Mouse (Mus musculus): Measurements from ENCODE around the gene Kank4. TPM values are rescaled to one million over a fixed set of nuclear protein-coding genes. Genes with fewer than 3 reads are reported as not detected.

Gene Kank4
- polyA plus RNA-seq, 1 experiment from 2014 or later = 3.3 TPM

GRCm38 (mm10) chr4:98785851-98786250 lies 31.5 kb downstream of the Kank4 start:
- H3K4me3 ChIP-seq (ENCODE audit: low read depth, low read length) = no peak overlapping the region
- no peaks in the 10 kb centered on the region for H3K4me1 ChIP-seq (ENCODE audit: control insufficient read depth, insufficient read depth, low read length)
- no peak overlapping the region for H3K27ac ChIP-seq (replicated peaks; ENCODE audit: low read depth, low read length)
- no peak for DNase-seq (ENCODE audit: low spot score)
- ATAC-seq (replicated peaks; ENCODE audit: insufficient number of reproducible peaks, low FRiP score, low TSS enrichment, low read depth) = no peak
- H3K27me3 ChIP-seq (ENCODE audit: control insufficient read depth, insufficient read depth, low read length) = no peaks in the 10 kb centered on the region
- H3K9me3 ChIP-seq (replicated peaks; ENCODE audit: control insufficient read depth, low read length) = no peaks in the 10 kb centered on the region
- 43% methylated on average over 8 of the region's 8 CpGs for WGBS
- no peaks in the 10 kb centered on the region; the same call in 1 of the 2 replicates for H3K36me3 ChIP-seq (replicated peaks; ENCODE audit: control insufficient read depth, insufficient read depth, low read depth, low read length)
- H3K9ac ChIP-seq (replicated peaks; ENCODE audit: low read length) = no peak overlapping the region
- H3K4me2 ChIP-seq (ENCODE audit: low read depth, low read length) = no peak overlapping the region

GRCm38 (mm10) chr4:98778219-98778618 lies 39.1 kb downstream of the Kank4 start:
- 17% methylated on average over 16 of the region's 16 CpGs for WGBS
- no peak overlapping the region; the same call in 1 of the 2 replicates for H3K9ac ChIP-seq (replicated peaks; ENCODE audit: low read length)

GRCm38 (mm10) chr4:98777464-98777863 lies 39.9 kb downstream of the Kank4 start:
- H3K36me3 ChIP-seq (replicated peaks; ENCODE audit: control insufficient read depth, insufficient read depth, low read depth, low read length) = no peaks in the 10 kb centered on the region; the same call in 1 of the 2 replicates
- ATAC-seq (replicated peaks; ENCODE audit: insufficient number of reproducible peaks, low FRiP score, low TSS enrichment, low read depth) (no peak), DNase-seq (ENCODE audit: low spot score) (no peak)
- peak overlapping the region; percentile 44; the same call in 1 of the 2 replicates for H3K27ac ChIP-seq (replicated peaks; ENCODE audit: low read depth, low read length)
- no peak overlapping the region for H3K9ac ChIP-seq (replicated peaks; ENCODE audit: low read length)
- H3K27me3 ChIP-seq (ENCODE audit: control insufficient read depth, insufficient read depth, low read length) = no peaks in the 10 kb centered on the region
- no peak overlapping the region for H3K4me2 ChIP-seq (ENCODE audit: low read depth, low read length)
- WGBS = 89% methylated on average over 6 of the region's 6 CpGs
- H3K4me3 ChIP-seq (ENCODE audit: low read depth, low read length) = no peak overlapping the region
- H3K9me3 ChIP-seq (replicated peaks; ENCODE audit: control insufficient read depth, low read length) = no peaks in the 10 kb centered on the region
- peaks cover 5% of the 10 kb centered on the region for H3K4me1 ChIP-seq (ENCODE audit: control insufficient read depth, insufficient read depth, low read length)

More at GRCm38 (mm10) chr4:98778219-98778618, 39.1 kb downstream of the Kank4 start:
- peaks cover 5% of the 10 kb centered on the region for H3K4me1 ChIP-seq (ENCODE audit: control insufficient read depth, insufficient read depth, low read length)
- H3K27me3 ChIP-seq (ENCODE audit: control insufficient read depth, insufficient read depth, low read length) = no peaks in the 10 kb centered on the region
- ATAC-seq (replicated peaks; ENCODE audit: insufficient number of reproducible peaks, low FRiP score, low TSS enrichment, low read depth) = no peak
- H3K27ac ChIP-seq (replicated peaks; ENCODE audit: low read depth, low read length) = 0 out of 2 replicates have a peak overlapping the region, but pooled peaks have one; percentile 5
- no peaks in the 10 kb centered on the region for H3K9me3 ChIP-seq (replicated peaks; ENCODE audit: control insufficient read depth, low read length)
- H3K36me3 ChIP-seq (replicated peaks; ENCODE audit: control insufficient read depth, insufficient read depth, low read depth, low read length) = no peaks in the 10 kb centered on the region; the same call in 1 of the 2 replicates
- H3K4me2 ChIP-seq (ENCODE audit: low read depth, low read length) = no peak overlapping the region
- H3K4me3 ChIP-seq (ENCODE audit: low read depth, low read length) = no peak overlapping the region
- DNase-seq (ENCODE audit: low spot score) = no peak

GRCm38 (mm10) chr4:98776721-98777427 lies 40.5 kb downstream of the Kank4 start:
- no peaks in the 10 kb centered on the region for H3K9me3 ChIP-seq (replicated peaks; ENCODE audit: control insufficient read depth, low read length)
- H3K9ac ChIP-seq (replicated peaks; ENCODE audit: low read length) = no peak overlapping the region
- ATAC-seq (replicated peaks; ENCODE audit: insufficient number of reproducible peaks, low FRiP score, low TSS enrichment, low read depth) = peak; percentile 65
- peak; percentile 86 for DNase-seq (ENCODE audit: low spot score)
- 35% methylated on average over 10 of the region's 10 CpGs for WGBS
- H3K36me3 ChIP-seq (replicated peaks; ENCODE audit: control insufficient read depth, insufficient read depth, low read depth, low read length) = no peaks in the 10 kb centered on the region; the same call in 1 of the 2 replicates
- peak overlapping the region; percentile 62 for H3K27ac ChIP-seq (replicated peaks; ENCODE audit: low read depth, low read length)
- peaks cover 5% of the 10 kb centered on the region for H3K4me1 ChIP-seq (ENCODE audit: control insufficient read depth, insufficient read depth, low read length)
- H3K4me3 ChIP-seq (ENCODE audit: low read depth, low read length) = no peak overlapping the region
- H3K27me3 ChIP-seq (ENCODE audit: control insufficient read depth, insufficient read depth, low read length) = no peaks in the 10 kb centered on the region
- H3K4me2 ChIP-seq (ENCODE audit: low read depth, low read length) = no peak overlapping the region

- no peak overlapping the region for H3K4me2 ChIP-seq (ENCODE audit: low read depth, low read length)
- H3K9ac ChIP-seq (replicated peaks; ENCODE audit: low read length) = no peak overlapping the region
- no peaks in the 10 kb centered on the region for H3K36me3 ChIP-seq (replicated peaks; ENCODE audit: control insufficient read depth, insufficient read depth, low read depth, low read length)
- H3K27me3 ChIP-seq (ENCODE audit: control insufficient read depth, insufficient read depth, low read length) = no peaks in the 10 kb centered on the region
- H3K4me3 ChIP-seq (ENCODE audit: low read depth, low read length) = no peak overlapping the region
- peaks cover 3% of the 10 kb centered on the region for H3K4me1 ChIP-seq (ENCODE audit: control insufficient read depth, insufficient read depth, low read length)
- no peak overlapping the region for H3K27ac ChIP-seq (replicated peaks; ENCODE audit: low read depth, low read length)
- ATAC-seq (replicated peaks; ENCODE audit: insufficient number of reproducible peaks, low FRiP score, low TSS enrichment, low read depth) (no peak), DNase-seq (ENCODE audit: low spot score) (no peak)
- H3K9me3 ChIP-seq (replicated peaks; ENCODE audit: control insufficient read depth, low read length) = no peaks in the 10 kb centered on the region
- 91% methylated on average over 5 of the region's 5 CpGs for WGBS
Observed at GRCm38 (mm10) chr4:98773785-98774184, 43.6 kb downstream of the Kank4 start.

GRCm38 (mm10) chr4:98767134-98768133 lies 49.9 kb downstream of the Kank4 start:
- H3K4me2 ChIP-seq (ENCODE audit: low read depth, low read length) = no peak overlapping the region
- no peaks in the 10 kb centered on the region; the same call in none of the 2 replicates for H3K36me3 ChIP-seq (replicated peaks; ENCODE audit: control insufficient read depth, insufficient read depth, low read depth, low read length)
- no peak for DNase-seq (ENCODE audit: low spot score)
- no peak overlapping the region for H3K4me3 ChIP-seq (ENCODE audit: low read depth, low read length)
- 78% methylated on average over 14 of the region's 14 CpGs for WGBS
- no peak for ATAC-seq (replicated peaks; ENCODE audit: insufficient number of reproducible peaks, low FRiP score, low TSS enrichment, low read depth)
- H3K9ac ChIP-seq (replicated peaks; ENCODE audit: low read length) = no peak overlapping the region
- H3K9me3 ChIP-seq (replicated peaks; ENCODE audit: control insufficient read depth, low read length) = no peaks in the 10 kb centered on the region
- no peaks in the 10 kb centered on the region for H3K4me1 ChIP-seq (ENCODE audit: control insufficient read depth, insufficient read depth, low read length)
- no peaks in the 10 kb centered on the region for H3K27me3 ChIP-seq (ENCODE audit: control insufficient read depth, insufficient read depth, low read length)
- no peak overlapping the region for H3K27ac ChIP-seq (replicated peaks; ENCODE audit: low read depth, low read length)

GRCm38 (mm10) chr4:98758872-98759518 lies 58.3 kb downstream of the Kank4 start:
- WGBS = 77% methylated on average over 3 of the region's 3 CpGs
- Histone ChIP-seq H3K4me1 (ENCODE audit: control insufficient read depth, insufficient read depth, low read length) (no peaks in the 10 kb centered on the region), H3K36me3 (replicated peaks; ENCODE audit: control insufficient read depth, insufficient read depth, low read depth, low read length) (peaks cover 4% of the 10 kb centered on the region; the same call in 1 of the 2 replicates), H3K27ac (replicated peaks; ENCODE audit: low read depth, low read length) (no peak overlapping the region), H3K9ac (replicated peaks; ENCODE audit: low read length) (no peak overlapping the region), H3K27me3 (ENCODE audit: control insufficient read depth, insufficient read depth, low read length) (no peaks in the 10 kb centered on the region), H3K4me3 (ENCODE audit: low read depth, low read length) (no peak overlapping the region), H3K9me3 (replicated peaks; ENCODE audit: control insufficient read depth, low read length) (no peaks in the 10 kb centered on the region), H3K4me2 (ENCODE audit: low read depth, low read length) (no peak overlapping the region)
- DNase-seq (ENCODE audit: low spot score) (no peak), ATAC-seq (replicated peaks; ENCODE audit: insufficient number of reproducible peaks, low FRiP score, low TSS enrichment, low read depth) (0 out of 2 replicates have a peak, but pooled peaks have one; percentile 54)

Data from embryonic facial prominence, embryonic 11.5 days (tissue).